In the genomic region with DNA sequence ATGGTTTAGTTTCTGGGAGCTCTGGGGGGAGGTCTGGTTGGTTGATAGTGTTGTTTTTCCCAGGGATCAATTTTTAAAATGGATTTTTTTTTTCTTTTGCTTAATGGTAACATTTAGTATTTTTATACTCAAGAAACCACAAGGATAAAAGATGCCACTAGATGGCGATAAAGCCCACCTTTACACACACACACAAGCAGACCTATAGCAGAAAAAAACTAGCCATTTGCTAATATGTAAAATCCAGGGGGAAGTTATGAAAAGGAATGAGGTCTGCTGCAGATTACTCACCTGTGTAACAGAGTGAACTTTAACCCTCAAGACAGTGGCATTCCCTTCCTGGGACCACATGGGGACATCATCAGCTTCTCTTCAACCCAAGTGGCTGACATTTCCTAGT, we compare ENCODE assay signal across 8 mouse cellular contexts. TPM values are rescaled to one million over a fixed set of nuclear protein-coding genes. Genes with fewer than 3 reads are reported as not detected.
DNase-seq lines count a peak whose midpoint lies in the region; ATAC-seq and TF ChIP-seq lines count a peak whose summit lies in the region.

No protein-coding gene starts in this region.

- H3K4me3 ChIP-seq in thymus, adult 2 months (ENCODE audit: control insufficient read depth, insufficient read depth, low read length) = no peak overlapping the region
- no peak overlapping the region for H3K4me3 ChIP-seq in embryonic facial prominence, embryonic 10.5 days
- H3K4me3 ChIP-seq in neural tube, embryonic 15.5 days (replicated peaks) = no peak overlapping the region

- H3K27ac ChIP-seq in thymus, adult 2 months (ENCODE audit: control insufficient read depth, insufficient read depth, low read length) = no peak overlapping the region
- no peak overlapping the region for H3K27ac ChIP-seq in embryonic facial prominence, embryonic 10.5 days (replicated peaks)
- H3K27ac ChIP-seq in neural tube, embryonic 15.5 days (replicated peaks) = no peak overlapping the region

- H3K27me3 ChIP-seq in thymus, adult 2 months (ENCODE audit: control insufficient read depth, insufficient read depth, low read length) = no peaks in the 10 kb centered on the region
- no peaks in the 10 kb centered on the region for H3K27me3 ChIP-seq in embryonic facial prominence, embryonic 10.5 days (replicated peaks; ENCODE audit: low read depth, poor library complexity, severe bottlenecking)
- no peaks in the 10 kb centered on the region for H3K27me3 ChIP-seq in neural tube, embryonic 15.5 days (replicated peaks)

- no peak for TF ChIP-seq CTCF in thymus, adult 2 months (IDR thresholded peaks at IDR 0.05; ENCODE audit: borderline replicate concordance, control insufficient read depth, extremely low read depth, insufficient read depth, low read length, poor library complexity)

- H3K4me2 ChIP-seq in neural tube, embryonic 15.5 days = no peak overlapping the region

- no peak overlapping the region for H3K9ac ChIP-seq in neural tube, embryonic 15.5 days (replicated peaks)

- peak; percentile 4 to 64 for DNase-seq in frontal cortex, postnatal 36 days (ENCODE audit: low spot score in 2 of 2)
- DNase-seq in frontal cortex, postnatal 14 days (ENCODE audit: low spot score in 2 of 2) = no peak
- peak; percentile 11 for DNase-seq in thymus, adult 2 months
- DNase-seq in thymus, postnatal 36 days = no peak
- DNase-seq in embryonic facial prominence, embryonic 10.5 days (ENCODE audit: low spot score) = peak; percentile 25
- DNase-seq in layer of hippocampus, adult 8-10 months (ENCODE audit: low spot score in 2 of 2) = peak; percentile 10 to 35
- no peak for DNase-seq in spleen, postnatal 4 days (ENCODE audit: low spot score in 2 of 2)

- ATAC-seq in neural tube, embryonic 15.5 days (ENCODE audit: low FRiP score) = peak; percentile 55; the same call in 1 of the 2 replicates

- no peaks in the 10 kb centered on the region for H3K9me3 ChIP-seq in embryonic facial prominence, embryonic 10.5 days
- no peaks in the 10 kb centered on the region for H3K9me3 ChIP-seq in neural tube, embryonic 15.5 days (replicated peaks)

- no peaks in the 10 kb centered on the region for H3K4me1 ChIP-seq in thymus, adult 2 months (replicated peaks; ENCODE audit: control insufficient read depth, insufficient read depth, low read length)
- peaks cover 1% of the 10 kb centered on the region for H3K4me1 ChIP-seq in embryonic facial prominence, embryonic 10.5 days
- H3K4me1 ChIP-seq in neural tube, embryonic 15.5 days = no peaks in the 10 kb centered on the region

- H3K36me3 ChIP-seq in thymus, adult 2 months (ENCODE audit: control insufficient read depth, insufficient read depth, low read length) = no peaks in the 10 kb centered on the region
- no peaks in the 10 kb centered on the region for H3K36me3 ChIP-seq in embryonic facial prominence, embryonic 10.5 days (replicated peaks)
- H3K36me3 ChIP-seq in neural tube, embryonic 15.5 days = no peaks in the 10 kb centered on the region

- no peak for TF ChIP-seq POLR2A in thymus, adult 2 months (IDR thresholded peaks at IDR 0.05; ENCODE audit: control insufficient read depth, extremely low read depth, insufficient read depth, low read length, poor library complexity)

- 0% methylated on average over 1 of the region's 1 CpGs for WGBS in thymus, adult 2 months
- WGBS in embryonic facial prominence, embryonic 10.5 days = 0% methylated on average over 1 of the region's 1 CpGs
- 0% methylated on average over 1 of the region's 1 CpGs for WGBS in neural tube, embryonic 15.5 days

RNA-seq across cellular contexts. Expression of gene Pced1b, which starts 51.3 kb away (rescaled TPM):
- polyA plus RNA-seq in thymus, adult 2 months (2012; rRNA removed) = 26.5 and 26.7 TPM in 2 replicates
- 2.3 and 4.3 TPM in 2 replicates for polyA plus RNA-seq in embryonic facial prominence, embryonic 10.5 days (2016; fragmentation: Nextera tagmentation; extraction: Ambion mirVana)
- total RNA-seq in layer of hippocampus, adult 8-10 months (2022) = 10 to 100 TPM in 3 of 4 experiments, 1 to 10 TPM in 1; 7.2 to 11.4 (median 10.5) TPM
- polyA plus RNA-seq in neural tube, embryonic 15.5 days (2015; fragmentation: Nextera tagmentation; extraction: Ambion mirVana) = 3.4 and 4.0 TPM in 2 replicates

RNA-seq across cellular contexts. Expression of gene Amigo2, which starts 51.5 kb away (rescaled TPM):
- polyA plus RNA-seq in thymus, adult 2 months (2012; rRNA removed) = 2.5 and 2.8 TPM in 2 replicates
- polyA plus RNA-seq in embryonic facial prominence, embryonic 10.5 days (2016; fragmentation: Nextera tagmentation; extraction: Ambion mirVana) = 3.3 and 3.9 TPM in 2 replicates
- total RNA-seq in layer of hippocampus, adult 8-10 months (2022) = 10 to 100 TPM; 18.3 to 26.9 (median 20.8) TPM
- polyA plus RNA-seq in neural tube, embryonic 15.5 days (2015; fragmentation: Nextera tagmentation; extraction: Ambion mirVana) = 6.5 and 7.6 TPM in 2 replicates

Comparison
In these comparisons a context has a peak if more than half of its experiments do, and no peak if none do; other contexts are left out.
1. DNase-seq: peak in frontal cortex, postnatal 36 days (2 of 2), thymus, adult 2 months (single experiment), embryonic facial prominence, embryonic 10.5 days (single experiment) and layer of hippocampus, adult 8-10 months (2 of 2); none in frontal cortex, postnatal 14 days (0 of 2), thymus, postnatal 36 days (0 of 2) and spleen, postnatal 4 days (0 of 2).